Mouse (Mus musculus) layer of hippocampus, adult 2 months (tissue): ENCODE measurements at regions not wholly inside any gene's neighbourhood (a gene's known extent, or its start where the extent isn't known, plus 50 kb on each side); places are given as distances from the start of the nearest gene placed in this dataset.

Experiments used
- DNase-seq, 2 experiments: peaks; one replicate each; pipeline ENCODE4 v3.0.0; 2022; ENCODE audit warnings: low spot score in 2 of 2
- H3K27ac ChIP-seq: fragments of 200-600 bp; 2 replicates; pipeline ENCODE4 v1.8.1; 2022
- H3K4me3 ChIP-seq: fragments of 200-600 bp; 2 replicates; pipeline ENCODE4 v1.8.1; 2022; ENCODE audit warnings: mild to moderate bottlenecking
- CTCF ChIP-seq: fragments of 200-600 bp; conservative IDR thresholded peaks from 2 replicates; pipeline ENCODE4 v1.8.1; 2022; ENCODE audit warnings: antibody characterized with exemption, mild to moderate bottlenecking, moderate library complexity

DNA sequence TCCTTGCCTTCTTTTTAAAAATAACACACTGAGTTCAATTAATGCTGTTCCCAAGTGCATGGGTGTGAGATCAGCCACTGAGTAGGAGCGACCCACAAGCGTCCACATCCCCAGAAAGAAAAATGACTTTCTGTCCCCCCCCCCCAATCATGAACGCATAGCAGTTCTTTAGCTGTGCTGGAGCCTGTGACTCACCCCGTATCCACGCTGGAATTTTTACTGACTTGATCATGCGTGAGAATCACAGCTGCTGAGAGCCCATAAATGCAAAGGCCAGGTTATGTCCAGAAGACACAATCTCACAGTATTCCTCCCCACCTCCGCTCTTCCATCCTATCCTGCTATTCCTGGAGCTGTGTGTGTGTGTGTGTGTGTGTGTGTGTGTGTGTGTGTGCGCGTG is 53.3 kb downstream of the Fos start:
- no peak overlapping the region for H3K4me3 ChIP-seq
- no peak for TF ChIP-seq CTCF
- H3K27ac ChIP-seq: no peak overlapping the region
- no peak for DNase-seq

DNA sequence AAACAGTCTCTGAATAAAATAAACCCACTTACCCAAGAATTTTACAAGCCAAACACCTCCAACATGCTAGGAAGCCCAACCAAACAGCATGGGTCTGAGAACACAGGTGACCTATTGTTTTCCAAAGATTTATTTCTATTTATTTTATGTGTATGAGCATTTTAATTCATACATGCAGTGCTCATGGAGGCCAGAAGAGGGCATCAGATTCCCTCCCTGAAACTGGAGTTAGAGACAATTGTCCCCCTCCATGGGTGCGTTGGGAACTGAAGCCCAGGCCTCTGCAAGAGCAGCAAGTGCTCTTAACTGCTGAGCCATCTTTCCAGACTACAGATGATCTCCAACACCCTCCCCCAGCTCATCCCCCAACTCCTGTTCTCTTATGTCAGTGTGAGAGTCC is 57.9 kb downstream of the Fos start:
- H3K27ac ChIP-seq: no peak overlapping the region
- no peak for DNase-seq
- TF ChIP-seq CTCF: peak; percentile 61
- H3K4me3 ChIP-seq: no peak overlapping the region

DNA sequence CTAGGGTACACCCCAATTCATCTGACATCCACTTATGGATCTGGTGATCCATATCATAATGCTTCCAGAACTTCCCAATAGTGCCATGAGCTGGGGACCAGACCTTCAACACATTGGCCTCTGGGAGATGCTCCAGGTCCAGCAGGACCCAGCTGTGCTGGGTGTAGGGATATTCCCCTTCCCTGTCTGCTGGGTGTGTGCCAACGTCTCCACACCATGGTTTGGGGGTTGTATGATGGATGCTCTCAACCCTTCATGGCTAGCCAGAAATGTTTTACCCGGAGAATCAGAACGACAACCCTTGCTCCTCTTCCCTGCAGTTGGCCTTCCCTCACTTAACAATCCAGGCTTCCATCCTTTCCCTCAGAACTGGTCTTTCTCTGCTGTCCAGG is 58.5 kb downstream of the Fos start:
- Histone ChIP-seq H3K4me3 (no peak overlapping the region), H3K27ac (no peak overlapping the region)
- DNase-seq: no peak
- TF ChIP-seq CTCF: no peak

DNA sequence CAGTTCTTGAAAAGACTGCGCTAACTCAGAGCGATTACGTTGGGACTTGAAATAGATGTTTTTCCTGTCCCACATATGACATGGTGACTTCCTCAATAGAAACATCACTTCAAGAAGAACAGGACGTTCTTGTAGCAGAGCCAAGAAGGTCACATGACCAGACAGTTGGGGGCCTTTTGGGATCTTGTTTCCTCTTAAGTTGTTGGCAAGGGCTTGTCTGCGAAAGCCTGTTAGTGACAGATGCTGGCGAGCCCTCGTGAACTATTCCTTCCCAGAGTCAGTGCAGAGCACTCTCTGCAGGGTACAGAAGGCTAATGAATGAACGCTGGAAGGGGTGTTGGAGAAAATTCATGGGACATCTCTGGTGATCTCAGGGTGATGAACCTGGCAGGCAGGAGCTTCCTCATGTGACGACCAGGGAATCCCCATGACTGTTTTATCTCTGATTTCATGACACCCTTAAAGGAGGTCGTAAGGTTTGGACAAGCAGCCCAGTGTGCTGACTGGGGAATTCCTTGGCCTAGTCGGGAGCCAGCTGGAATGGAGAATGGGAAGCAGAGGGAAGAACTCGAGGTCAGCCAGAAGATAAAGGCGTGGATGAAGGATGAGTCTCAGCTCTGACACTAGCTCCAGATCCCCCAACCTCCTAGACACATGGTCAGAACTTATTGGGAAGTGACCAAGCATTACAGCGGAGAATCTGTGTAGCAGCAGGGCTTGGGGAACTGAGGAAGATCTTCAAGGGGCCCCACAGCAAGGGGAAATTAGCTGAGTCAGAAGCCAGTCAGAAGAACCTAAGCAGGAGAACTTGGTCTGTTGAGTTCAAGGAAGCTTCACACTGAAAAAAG is 59.1 kb downstream of the Fos start:
- TF ChIP-seq CTCF: no peak
- no peak for DNase-seq
- Histone ChIP-seq H3K4me3 (no peak overlapping the region), H3K27ac (no peak overlapping the region)

DNA sequence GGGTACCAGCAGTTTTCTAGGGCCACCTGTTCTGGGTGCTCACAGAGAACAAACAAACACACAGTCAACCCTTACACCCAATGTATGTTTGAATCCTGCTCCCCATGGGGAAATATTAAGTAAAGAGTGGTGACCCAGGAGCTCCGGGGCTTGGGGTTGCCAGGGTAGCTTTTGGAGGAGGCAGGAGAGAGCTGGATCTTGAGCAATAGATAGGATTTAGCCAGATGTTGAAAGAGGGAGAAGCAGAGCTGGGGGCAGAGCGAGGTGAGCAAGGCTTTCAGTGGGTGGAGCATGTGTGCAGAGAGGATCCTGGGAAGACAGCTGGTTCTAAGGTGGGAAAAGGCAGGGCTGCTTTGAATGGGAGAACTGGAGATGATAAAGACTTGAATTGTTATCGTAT is 59.9 kb downstream of the Fos start:
- Histone ChIP-seq H3K27ac (no peak overlapping the region), H3K4me3 (no peak overlapping the region)
- DNase-seq: no peak
- TF ChIP-seq CTCF: no peak

DNA sequence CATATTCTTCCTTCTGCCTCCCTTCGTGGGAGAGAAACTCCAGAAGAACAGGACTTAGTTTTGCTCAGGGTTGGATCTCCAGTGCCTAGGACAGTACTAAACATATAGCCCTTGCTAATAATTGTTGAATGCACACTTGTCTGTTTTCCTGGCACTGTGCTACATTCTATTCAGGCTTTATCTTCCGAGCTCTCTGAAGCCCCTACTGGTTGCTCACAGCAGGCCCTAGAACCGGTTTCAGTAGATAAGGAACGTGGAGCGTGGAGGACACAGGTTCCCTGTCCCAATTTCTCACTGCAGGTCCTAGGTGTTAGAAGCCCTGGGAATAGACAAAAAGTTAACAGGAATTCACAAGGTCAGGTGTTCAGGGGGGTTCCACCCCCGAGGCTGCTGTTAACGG is 59.4 kb upstream of the Jdp2 start:
- no peak for DNase-seq
- peak; percentile 49 for TF ChIP-seq CTCF
- Histone ChIP-seq H3K4me3 (no peak overlapping the region), H3K27ac (no peak overlapping the region)

DNA sequence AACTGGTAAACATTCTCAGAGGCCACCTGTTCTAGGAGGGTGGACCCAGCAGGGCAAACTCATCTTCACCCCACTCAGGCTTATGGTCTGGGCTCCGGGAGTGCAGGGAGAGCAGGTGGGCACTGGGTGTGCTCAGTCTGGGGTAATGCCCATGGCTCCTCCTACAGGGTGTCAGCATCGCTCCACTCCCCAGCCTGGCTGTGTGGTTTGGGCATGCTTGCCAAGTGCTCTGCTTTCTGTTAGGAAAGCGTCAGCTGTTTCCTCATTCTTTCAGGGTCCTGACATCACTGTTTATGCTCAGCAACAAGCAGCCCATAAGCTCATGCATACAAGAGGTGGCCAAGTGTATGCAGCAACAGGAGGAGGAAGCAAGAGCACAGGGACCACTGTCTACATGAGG is 57.7 kb upstream of the Jdp2 start:
- TF ChIP-seq CTCF: 0 out of 2 replicates have a peak, but pooled peaks have one; percentile 4
- H3K4me3 ChIP-seq: no peak overlapping the region
- DNase-seq: peak in 1 of 2 experiments; percentile 20
- H3K27ac ChIP-seq: no peak overlapping the region

DNA sequence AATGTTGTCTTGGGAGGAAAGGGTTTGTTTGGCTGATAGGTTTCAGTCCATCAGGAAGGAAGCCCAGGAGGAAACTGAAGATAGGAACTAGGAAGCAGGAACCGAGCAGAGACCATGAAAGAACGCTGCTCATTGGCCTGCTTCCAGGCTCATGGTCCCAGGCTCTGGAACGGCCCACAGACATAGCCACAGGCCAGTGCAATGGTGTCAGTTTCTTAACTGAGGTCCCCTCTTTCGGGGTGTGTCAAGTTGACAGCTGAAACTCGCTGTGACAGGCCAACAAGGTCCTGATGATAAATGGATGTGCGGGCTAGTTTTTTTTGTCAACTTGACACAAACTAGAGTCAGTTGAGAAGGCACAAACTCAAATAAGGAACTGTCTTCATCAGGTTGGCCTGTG is 55.9 kb upstream of the Jdp2 start:
- DNase-seq: no peak
- TF ChIP-seq CTCF: no peak

DNA sequence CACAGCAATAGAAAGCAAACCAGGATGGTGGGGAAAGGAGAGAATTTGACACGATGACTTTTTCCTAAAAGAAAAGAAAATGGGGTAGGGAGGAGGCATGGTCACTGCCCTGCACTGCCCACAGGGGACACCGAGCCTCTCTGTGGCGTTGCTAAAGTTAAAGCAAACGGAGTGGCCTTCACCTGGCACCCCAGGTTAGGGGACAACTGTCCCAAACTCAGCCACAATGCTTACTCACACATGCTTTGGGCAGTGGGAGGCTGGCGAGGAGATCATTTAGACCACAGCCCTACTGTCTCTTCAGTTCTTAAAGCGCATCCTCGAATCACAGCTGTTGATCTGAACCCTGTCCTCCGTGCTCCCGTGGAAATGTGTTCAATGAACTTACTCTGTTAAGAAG is 55.3 kb upstream of the Jdp2 start:
- Histone ChIP-seq H3K4me3 (no peak overlapping the region), H3K27ac (no peak overlapping the region)
- DNase-seq: no peak
- no peak for TF ChIP-seq CTCF

More for the DNA sequence above, 55.9 kb upstream of the Jdp2 start:
- Histone ChIP-seq H3K4me3 (no peak overlapping the region), H3K27ac (no peak overlapping the region)

DNA sequence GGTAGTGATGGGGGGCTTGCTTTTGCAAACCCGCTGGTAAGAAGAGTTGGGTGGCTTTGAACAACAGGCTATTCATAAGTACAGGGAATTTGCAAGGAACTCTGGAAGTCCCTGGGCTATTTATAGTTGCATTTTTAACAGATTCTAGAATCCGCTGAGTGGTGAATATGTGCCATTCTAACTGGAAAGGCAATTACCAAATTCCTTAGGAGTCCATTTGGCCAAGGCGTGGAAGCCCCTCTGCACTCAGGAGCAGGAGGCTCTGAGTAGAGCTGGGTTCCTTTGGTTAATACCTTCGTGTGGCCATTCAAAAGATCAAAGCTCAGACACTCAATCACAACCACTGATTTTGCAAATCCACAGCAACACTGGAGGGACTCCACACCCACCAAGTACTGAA is 54.0 kb upstream of the Jdp2 start:
- Histone ChIP-seq H3K4me3 (no peak overlapping the region), H3K27ac (no peak overlapping the region)
- no peak for TF ChIP-seq CTCF
- no peak for DNase-seq

DNA sequence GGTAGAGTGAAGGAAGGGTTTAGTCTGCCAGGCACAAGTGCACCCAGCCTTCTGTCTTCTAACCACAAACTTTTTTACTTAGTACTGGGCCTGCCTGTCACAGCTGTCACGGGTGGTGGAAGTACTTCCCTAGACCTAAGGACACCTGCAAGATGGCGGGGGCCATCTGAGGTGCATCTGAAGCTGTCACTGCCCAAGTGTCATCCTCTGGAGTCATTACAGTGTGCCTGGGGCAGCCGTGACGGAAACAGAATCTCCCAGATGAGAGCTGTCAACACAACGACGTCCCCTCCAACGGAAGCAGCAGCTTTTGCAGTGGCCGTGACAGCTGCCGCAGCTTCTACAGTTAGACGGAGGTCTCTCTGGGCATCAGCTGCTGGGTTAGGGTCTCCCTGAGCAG is 53.1 kb upstream of the Jdp2 start:
- no peak overlapping the region for H3K4me3 ChIP-seq
- H3K27ac ChIP-seq: no peak overlapping the region
- no peak for TF ChIP-seq CTCF
- DNase-seq: no peak

DNA sequence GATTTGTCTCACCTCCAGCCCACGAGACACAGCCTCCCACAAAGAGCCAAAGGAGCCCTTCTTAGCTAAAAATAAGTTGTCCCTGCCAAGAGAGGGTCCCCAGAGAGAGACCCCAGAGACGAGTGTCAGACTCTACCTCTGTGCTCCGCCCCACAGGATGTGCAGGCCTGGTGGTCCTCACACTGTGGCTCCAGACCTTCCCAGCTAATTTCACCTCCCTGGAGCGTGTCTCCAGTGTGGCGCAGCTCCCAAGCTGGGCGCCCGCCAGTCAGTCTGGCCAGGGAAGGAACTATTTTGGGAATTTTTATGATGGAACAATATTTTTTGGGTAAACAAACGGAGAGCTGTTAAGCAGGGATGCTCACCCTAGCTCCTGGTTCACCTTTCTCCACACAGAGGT is 50.8 kb upstream of the Jdp2 start:
- DNase-seq: no peak
- no peak for TF ChIP-seq CTCF
- Histone ChIP-seq H3K27ac (no peak overlapping the region), H3K4me3 (no peak overlapping the region)
